Mouse (Mus musculus) testis, postnatal 10 days (tissue): ENCODE results near the gene Ccdc58.
"Not testable (repeated sequence)": the region's sequence is repeated elsewhere in the genome, so short reads cannot be mapped to it uniquely, and the experiment has no call there.

Source experiments
- DNase-seq: peaks from one replicate; pipeline ENCODE4 v3.0.0; 2021; ENCODE audit warnings: low spot score

The Ccdc58 gene

GRCm38 (mm10) chr16:36071450-36072379 lies at the start of gene Ccdc58, which contains the start of gene Fam162a:
Gene Ccdc58 (plus strand): TSS chr16:36071685.
Gene Fam162a (minus strand): TSS chr16:36071594.
- peak; percentile 96 for DNase-seq

- DNase-seq: not testable (repeated sequence)
Observed at GRCm38 (mm10) chr16:36028120-36028519, 43.4 kb upstream of the Ccdc58 start.

DNA sequence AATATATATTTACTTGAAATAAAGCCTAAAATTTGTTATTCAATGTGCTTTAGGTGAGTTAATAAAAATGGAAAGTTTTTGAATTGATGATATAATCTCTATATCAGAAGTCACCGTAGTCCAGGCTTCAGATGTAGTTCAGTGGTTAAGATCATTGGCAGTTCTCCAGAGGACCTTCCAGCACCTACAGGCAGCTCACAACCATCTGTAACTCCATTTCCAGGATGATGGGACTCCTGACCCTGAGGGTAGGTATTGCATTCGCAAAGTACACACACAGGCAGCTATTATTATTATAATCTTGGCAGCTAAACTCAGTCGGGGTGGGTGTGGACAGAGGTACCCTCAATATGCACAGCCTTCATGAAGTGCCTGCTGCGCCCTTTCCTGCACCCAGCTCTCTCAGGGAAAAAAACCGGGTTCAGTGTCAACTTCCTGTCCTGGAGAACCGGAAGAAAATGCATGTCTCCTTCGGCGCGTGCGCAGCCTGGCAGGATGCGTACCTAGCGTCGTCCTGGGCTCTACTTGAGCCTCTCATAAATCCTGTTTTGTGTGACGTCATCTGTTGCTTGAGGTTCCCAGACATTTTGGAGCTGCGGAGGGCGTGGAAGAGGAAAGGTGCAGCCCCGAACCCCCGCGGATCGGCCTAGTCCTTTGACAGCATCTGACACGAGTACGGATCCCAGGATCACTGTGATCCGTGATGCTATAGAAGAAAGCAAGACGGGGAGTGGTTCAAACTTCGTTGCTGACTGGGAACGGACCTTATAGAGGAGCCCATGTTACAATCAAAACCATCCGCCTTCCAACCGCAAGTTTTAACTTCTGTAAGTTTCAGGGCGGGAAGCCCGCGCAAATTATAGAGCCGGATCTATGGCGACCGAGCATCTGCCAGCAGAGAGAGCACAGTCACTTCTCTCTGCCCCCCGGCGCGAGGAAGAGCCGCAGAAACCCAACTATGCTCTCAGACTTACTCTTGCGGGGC lies 30.6 kb upstream of the Ccdc58 start, which contains the start of gene Wdr5b:
Gene Wdr5b (plus strand): TSS at position 551 of the 985 bp plus-strand sequence.
- DNase-seq: peak; percentile 87

- no peak for DNase-seq
Observed at GRCm38 (mm10) chr16:36041625-36042020, 29.9 kb upstream of the Ccdc58 start.

- DNase-seq: no peak
Observed at GRCm38 (mm10) chr16:36043073-36043472, 28.4 kb upstream of the Ccdc58 start.

DNA sequence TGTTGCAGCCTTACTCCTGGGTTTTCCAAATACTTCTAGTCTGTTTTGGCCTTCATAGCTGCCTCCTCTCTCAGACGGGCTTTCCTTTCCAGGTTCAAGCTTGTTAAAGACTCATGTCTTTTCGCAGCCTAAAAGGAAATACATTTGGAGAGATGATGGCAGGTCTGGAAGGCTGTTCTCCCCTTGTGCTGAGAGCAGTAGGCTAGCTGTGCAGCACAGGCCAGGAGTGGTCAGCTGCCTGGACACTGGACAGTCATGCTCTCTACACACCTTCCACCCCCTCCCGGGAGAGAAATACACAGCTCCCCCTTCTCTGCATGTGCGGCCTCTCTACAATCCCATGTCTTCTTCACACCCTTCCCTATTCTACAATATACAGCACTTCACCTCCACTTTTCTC lies 27.5 kb upstream of the Ccdc58 start:
- no peak for DNase-seq

- no peak for DNase-seq
Observed at GRCm38 (mm10) chr16:36047538-36047937, 23.9 kb upstream of the Ccdc58 start.

- DNase-seq: no peak
Observed at GRCm38 (mm10) chr16:36051491-36051890, 20.0 kb upstream of the Ccdc58 start.

GRCm38 (mm10) chr16:36053524-36054275 lies 17.8 kb upstream of the Ccdc58 start:
- no peak for DNase-seq

DNA sequence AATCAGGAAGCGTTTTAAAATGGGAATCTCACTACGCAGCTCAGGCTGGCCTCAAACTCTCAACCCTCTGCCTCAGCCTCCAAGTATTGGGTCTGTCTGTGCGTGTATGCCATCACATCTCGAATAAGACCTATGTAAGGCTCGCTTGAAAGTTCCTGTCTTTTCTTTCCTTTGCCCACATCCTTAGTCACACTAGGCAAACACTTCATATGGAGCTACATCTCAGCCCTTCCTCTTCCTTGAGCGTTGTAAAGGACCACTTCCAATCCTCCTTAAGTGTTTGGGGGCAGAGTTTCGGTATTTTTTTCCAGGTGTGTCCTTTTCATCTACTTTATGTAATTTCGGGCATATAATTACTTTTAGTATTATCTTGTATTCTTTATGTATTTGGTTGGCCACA lies 16.6 kb upstream of the Ccdc58 start:
- DNase-seq: no peak

GRCm38 (mm10) chr16:36056416-36056815 lies 15.1 kb upstream of the Ccdc58 start:
- DNase-seq: no peak

- no peak for DNase-seq
Observed at GRCm38 (mm10) chr16:36057933-36058475, 13.5 kb upstream of the Ccdc58 start.

DNA sequence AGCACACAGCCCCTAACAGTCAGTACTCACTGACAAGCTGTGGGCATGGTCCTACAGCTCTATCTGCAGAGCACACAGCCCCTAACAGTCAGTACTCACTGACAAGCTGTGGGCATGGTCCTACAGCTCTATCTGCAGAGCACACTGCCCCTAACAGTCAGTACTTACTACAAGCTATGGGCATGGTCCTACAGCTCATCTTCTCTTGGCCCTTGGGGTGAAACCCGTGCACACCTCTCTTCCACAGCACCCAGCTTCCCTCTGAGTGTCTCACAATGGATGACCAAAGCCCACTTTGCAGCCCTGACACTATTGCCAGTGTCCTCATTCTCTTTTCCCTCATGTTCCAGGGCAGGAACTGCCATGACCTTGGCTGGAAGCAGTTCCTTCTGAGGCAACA lies 9.0 kb upstream of the Ccdc58 start:
- DNase-seq: not testable (repeated sequence)

DNA sequence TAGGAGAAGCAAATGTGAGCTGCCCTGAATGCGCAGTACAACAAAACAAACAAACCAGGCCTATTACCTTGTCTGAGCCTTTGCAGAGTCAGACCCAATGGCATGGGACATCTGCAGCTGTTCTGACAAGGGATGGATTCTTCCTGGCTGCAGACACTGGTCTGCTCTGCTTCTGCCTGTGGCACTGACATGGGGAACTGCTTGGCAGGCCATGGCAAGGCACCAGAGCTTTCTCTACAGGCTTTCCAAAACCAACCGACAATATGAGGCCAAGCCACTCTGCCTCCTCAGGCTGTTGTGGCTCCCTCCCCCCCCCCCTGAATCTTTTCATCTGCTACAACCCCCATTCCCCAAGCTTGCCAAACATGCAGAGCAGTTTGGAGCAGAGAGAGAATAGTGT lies 8.2 kb upstream of the Ccdc58 start:
- no peak for DNase-seq

- DNase-seq: no peak
Observed at GRCm38 (mm10) chr16:36064904-36065303, 6.6 kb upstream of the Ccdc58 start.

GRCm38 (mm10) chr16:36067694-36068093 lies 3.8 kb upstream of the Ccdc58 start:
- no peak for DNase-seq

DNA sequence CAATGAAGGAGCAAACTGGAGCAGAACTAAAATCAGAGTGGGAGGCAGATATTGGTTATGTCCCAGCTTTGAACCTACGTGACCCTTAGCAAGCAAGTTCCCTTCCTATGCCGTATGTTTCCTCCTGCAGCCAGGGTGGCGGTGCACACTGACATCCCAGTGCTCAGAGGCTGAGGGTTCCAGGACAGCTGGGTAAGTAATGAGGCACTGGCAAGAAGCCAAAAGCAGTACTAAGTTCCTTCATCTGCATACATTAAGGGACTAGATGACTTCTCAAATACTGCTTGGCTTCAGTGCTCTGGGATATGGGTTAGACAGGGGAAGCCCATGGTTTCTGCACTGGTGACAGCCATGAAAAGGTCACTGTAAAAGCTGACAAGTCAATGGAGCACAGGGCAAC lies 3.1 kb upstream of the Ccdc58 start:
- no peak for DNase-seq

DNA sequence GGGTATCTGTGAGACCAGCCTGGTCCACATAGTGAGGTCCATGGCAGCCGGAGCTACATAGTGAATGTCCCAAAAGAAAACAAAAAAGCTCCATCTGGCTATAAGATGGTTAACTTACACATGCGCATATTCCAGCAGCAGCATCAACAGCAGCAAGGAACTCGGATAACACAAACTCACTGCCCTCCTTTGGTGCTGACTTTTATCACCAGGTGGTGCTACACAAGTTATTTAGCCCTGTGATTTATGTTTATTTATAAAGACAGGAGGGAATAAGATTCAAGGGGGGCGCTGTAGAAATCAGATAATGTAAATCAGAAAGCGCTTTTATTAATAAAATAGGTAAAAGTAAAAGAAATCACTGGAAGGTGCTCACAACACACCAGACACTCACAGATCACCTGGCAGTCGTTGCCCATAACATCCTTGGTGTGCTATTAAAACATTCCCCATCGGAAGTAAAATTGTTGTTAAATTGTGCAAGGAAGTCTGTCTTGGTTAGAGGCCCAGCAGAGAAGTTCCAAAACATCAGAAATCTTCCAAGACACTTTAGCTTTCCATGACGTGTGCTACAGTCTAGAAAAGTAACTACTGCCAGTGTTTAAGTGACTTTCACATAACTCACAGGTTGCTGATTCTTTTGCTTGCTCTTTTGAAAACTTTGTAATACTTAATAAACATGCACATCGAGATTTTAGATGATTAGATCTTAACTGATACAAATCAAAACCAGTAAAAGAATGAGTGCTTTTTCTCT lies 1.5 kb upstream of the Ccdc58 start:
- no peak for DNase-seq

- DNase-seq: no peak
Observed at GRCm38 (mm10) chr16:36071071-36071449, 425 bp upstream of the Ccdc58 start.

DNA sequence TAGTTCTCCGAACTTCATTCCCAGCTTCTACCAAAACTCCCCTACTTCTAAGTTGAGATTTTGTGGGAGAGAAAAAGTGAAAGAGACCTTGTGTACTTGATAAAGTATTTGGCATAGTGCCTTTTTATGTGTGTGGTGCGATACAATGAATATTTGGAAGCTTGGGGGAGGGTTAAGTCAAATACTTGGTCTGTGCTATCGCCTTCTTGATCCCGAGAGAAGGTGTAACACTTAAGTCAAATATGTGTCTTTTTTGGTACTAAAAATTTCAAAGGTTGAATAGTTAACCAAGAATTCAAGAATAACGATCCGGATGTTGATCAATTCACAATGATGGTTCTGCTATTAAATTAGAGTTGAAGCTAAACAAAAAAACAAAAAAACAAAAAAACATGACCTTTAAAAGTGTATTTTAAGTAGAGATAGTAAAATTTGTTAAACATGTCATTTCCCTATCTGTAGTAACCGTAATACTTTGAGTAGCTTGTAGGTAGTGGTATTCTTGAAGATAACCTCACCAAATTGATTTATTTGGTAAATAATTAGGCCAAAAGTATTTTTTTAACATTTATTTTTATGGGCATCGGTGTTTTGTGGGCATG lies 1.0 kb downstream of the Ccdc58 start:
- no peak for DNase-seq
